Mouse (Mus musculus) lung, postnatal 0 days (tissue): ENCODE data around the gene Sh3glb1. TPM values are rescaled to one million over a fixed set of nuclear protein-coding genes. Genes with fewer than 3 reads are reported as not detected.

Experiments used
- ATAC-seq: fragments of 200-750 bp; cut with Nextera tagmentation; 2 replicates; pipeline ENCODE4 v1.8.0; 2017; ENCODE audit warnings: moderate library complexity
- DNase-seq: peaks from one replicate; pipeline ENCODE4 v3.0.0-alpha.2; 2016; ENCODE audit warnings: low spot score
- H3K27ac ChIP-seq: fragments of 300-500 bp; sonication (generic); 2 replicates; pipeline ENCODE4 v1.5.1; 2014; ENCODE audit warnings: antibody characterized with exemption, mild to moderate bottlenecking, low read length, mixed read lengths
- H3K27me3 ChIP-seq: fragments of 300-500 bp; sonication (generic); replicated peaks from 2 replicates; pipeline ENCODE4 v1.6.1; 2014; ENCODE audit warnings: low read length, mixed read lengths; ENCODE audit not compliant: insufficient read depth
- H3K36me3 ChIP-seq: fragments of 300-500 bp; sonication (generic); 2 replicates; pipeline ENCODE4 v1.6.1; 2014; ENCODE audit warnings: low read length, mixed read lengths; ENCODE audit not compliant: insufficient read depth
- H3K4me1 ChIP-seq: fragments of 300-500 bp; sonication (generic); 2 replicates; pipeline ENCODE4 v1.6.1; 2014; ENCODE audit warnings: antibody characterized with exemption, low read depth, low read length, mixed read lengths; ENCODE audit not compliant: insufficient read depth
- H3K4me2 ChIP-seq: fragments of 300-500 bp; sonication (generic); replicated peaks from 2 replicates; pipeline ENCODE4 v1.6.1; 2014; ENCODE audit warnings: low read depth, mild to moderate bottlenecking, low read length, moderate library complexity, mixed read lengths
- H3K4me3 ChIP-seq: fragments of 300-500 bp; sonication (generic); 2 replicates; pipeline ENCODE4 v1.5.1; 2014; ENCODE audit warnings: low read depth, low read length
- H3K9ac ChIP-seq: fragments of 300-500 bp; sonication (generic); replicated peaks from 2 replicates; pipeline ENCODE4 v1.6.1; 2014; ENCODE audit warnings: low read depth, mild to moderate bottlenecking
- H3K9me3 ChIP-seq: fragments of 300-500 bp; sonication (generic); 2 replicates; pipeline ENCODE4 v1.6.1; 2016; ENCODE audit warnings: low read length, mixed read lengths
- CTCF ChIP-seq: IDR thresholded peaks from 2 replicates; pipeline ENCODE4 v1.5.1; 2016; ENCODE audit warnings: antibody characterized with exemption, mild to moderate bottlenecking
- EP300 ChIP-seq: IDR thresholded peaks from 2 replicates; pipeline ENCODE4 v1.6.1; 2016; ENCODE audit warnings: antibody characterized with exemption, mild to moderate bottlenecking, control low read depth
- WGBS: fragments of 180-500 bp; shearing (Covaris S2); extraction: QIAGEN DNeasy Blood & Tissue Kit; methylation state at CpG from one replicate; pipeline ENCODE4 v1.1.7; 2014; 5-methylcytosine and 5-hydroxymethylcytosine counted together
- polyA plus RNA-seq: library from polyadenylated mRNA; unstranded; fragments of >200 nt; fragmentation: Nextera tagmentation; extraction: Ambion mirVana; gene quantifications from 2 replicates; pipeline ENCODE4 v1.2.1, GENCODE M21; 2015

Sh3glb1 gene
- polyA plus RNA-seq, 1 experiment from 2014 or later = 173 TPM

DNA sequence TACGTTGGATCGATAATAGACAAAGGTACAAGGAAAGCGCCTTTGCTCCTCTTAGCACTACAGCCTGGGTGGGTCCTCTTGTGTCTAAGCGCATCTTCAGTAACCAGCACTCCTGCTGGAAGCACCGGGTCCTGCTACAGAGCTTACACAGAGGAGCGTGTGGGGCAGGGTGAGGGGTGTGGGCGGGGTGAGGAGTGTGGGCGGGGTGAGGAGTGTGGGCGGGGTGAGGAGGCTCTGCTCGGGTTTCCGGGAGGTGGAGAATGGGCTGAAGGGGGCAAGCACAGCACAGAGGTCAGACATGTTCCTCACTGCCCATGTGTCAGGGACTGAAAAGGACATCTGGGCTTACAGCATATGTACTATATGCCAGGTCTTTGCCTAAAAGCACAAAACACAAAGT lies 30.9 kb downstream of the Sh3glb1 start:
- ATAC-seq = peak; percentile 83
- TF ChIP-seq EP300 (no peak), CTCF (peak; percentile 50)
- no peaks in the 10 kb centered on the region for H3K4me1 ChIP-seq
- H3K4me3 ChIP-seq = no peak overlapping the region
- 29% methylated on average over 11 of the region's 11 CpGs for WGBS
- H3K36me3 ChIP-seq = 0 out of 2 replicates have a peak, but pooled peaks cover 6% of the 10 kb centered on the region
- H3K4me2 ChIP-seq = no peak overlapping the region
- no peaks in the 10 kb centered on the region for H3K9me3 ChIP-seq
- H3K27ac ChIP-seq = no peak overlapping the region
- no peaks in the 10 kb centered on the region for H3K27me3 ChIP-seq
- DNase-seq = peak; percentile 65
- no peak overlapping the region for H3K9ac ChIP-seq

DNA sequence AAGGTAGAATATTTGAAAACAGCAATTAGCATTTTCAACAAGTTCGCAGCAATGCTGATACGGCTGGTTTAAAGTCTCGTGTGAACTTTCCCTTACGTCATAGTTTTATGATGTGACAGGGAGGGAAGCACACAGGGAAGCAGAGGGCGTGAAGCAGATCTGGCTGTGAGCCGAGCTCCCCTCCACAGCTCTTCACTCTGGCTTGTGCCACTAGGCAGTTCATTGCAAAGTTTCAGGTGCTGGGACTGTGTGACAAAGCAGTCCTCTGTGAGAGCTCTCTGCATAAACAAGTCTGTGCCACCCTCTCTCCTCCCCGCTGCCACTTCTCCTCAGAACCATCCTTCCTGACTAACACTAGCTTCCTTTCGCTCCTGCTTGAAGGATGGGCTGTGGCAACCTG lies 31.9 kb downstream of the Sh3glb1 start:
- Histone ChIP-seq H3K9me3 (no peaks in the 10 kb centered on the region), H3K27ac (no peak overlapping the region), H3K4me2 (no peak overlapping the region), H3K27me3 (no peaks in the 10 kb centered on the region), H3K4me1 (no peaks in the 10 kb centered on the region), H3K4me3 (no peak overlapping the region), H3K36me3 (0 out of 2 replicates have a peak, but pooled peaks cover 6% of the 10 kb centered on the region), H3K9ac (no peak overlapping the region)
- DNase-seq = peak; percentile 37
- ATAC-seq = peak; percentile 56
- WGBS = 60% methylated on average over 8 of the region's 8 CpGs
- TF ChIP-seq CTCF = no peak
- no peak for TF ChIP-seq EP300

DNA sequence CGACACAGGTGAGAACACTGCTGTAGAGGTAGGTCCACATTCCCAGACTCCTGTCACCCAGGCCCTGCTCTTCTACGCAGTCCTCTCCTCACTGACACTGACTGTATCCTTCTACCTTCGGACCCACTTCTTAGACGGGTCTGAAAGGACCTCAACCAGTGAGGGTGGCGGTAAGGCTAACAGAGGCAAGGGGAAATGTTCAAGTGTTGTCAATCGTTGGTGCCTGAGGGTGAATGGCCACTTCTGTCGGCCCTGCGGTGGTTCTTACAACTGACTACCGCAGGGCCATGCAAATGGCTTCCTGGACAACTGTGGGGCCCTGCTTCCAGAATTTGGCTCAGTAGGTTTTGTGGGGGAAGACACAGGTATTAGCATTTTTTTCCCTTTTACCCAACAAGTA lies 32.5 kb downstream of the Sh3glb1 start:
- Histone ChIP-seq H3K9ac (no peak overlapping the region), H3K4me2 (no peak overlapping the region), H3K4me3 (no peak overlapping the region), H3K4me1 (no peaks in the 10 kb centered on the region), H3K27ac (no peak overlapping the region), H3K9me3 (no peaks in the 10 kb centered on the region), H3K27me3 (no peaks in the 10 kb centered on the region), H3K36me3 (0 out of 2 replicates have a peak, but pooled peaks cover 6% of the 10 kb centered on the region)
- ATAC-seq = no peak
- WGBS = 79% methylated on average over 9 of the region's 9 CpGs
- no peak for TF ChIP-seq EP300
- no peak for TF ChIP-seq CTCF
- no peak for DNase-seq

DNA sequence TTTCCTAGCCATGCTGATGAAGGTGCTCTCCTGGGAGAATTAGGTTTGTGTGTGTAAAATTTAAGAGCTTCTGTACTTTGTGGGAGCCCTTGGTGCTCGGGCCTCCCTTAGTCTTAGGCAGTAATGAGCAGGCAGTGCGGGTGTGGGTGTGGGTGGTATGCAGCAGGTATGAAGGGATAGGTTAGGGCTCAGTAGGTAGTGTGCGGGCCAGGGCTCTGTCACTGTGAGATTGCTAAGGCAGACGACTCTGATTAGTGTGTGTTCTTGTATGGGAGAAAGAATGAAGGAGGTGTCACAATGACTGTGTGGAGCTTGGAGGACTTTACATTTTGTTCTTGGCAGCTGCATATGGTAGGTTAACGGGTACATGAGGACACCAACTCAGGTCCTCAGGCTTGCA lies 34.0 kb downstream of the Sh3glb1 start:
- 81% methylated on average over 5 of the region's 5 CpGs for WGBS
- TF ChIP-seq CTCF = no peak
- no peak for TF ChIP-seq EP300
- H3K9me3 ChIP-seq = no peaks in the 10 kb centered on the region
- no peaks in the 10 kb centered on the region for H3K4me1 ChIP-seq
- DNase-seq (no peak), ATAC-seq (no peak)
- no peak overlapping the region for H3K4me2 ChIP-seq
- no peak overlapping the region for H3K9ac ChIP-seq
- no peak overlapping the region for H3K27ac ChIP-seq
- 0 out of 2 replicates have a peak, but pooled peaks cover 6% of the 10 kb centered on the region for H3K36me3 ChIP-seq
- H3K27me3 ChIP-seq = no peaks in the 10 kb centered on the region
- no peak overlapping the region for H3K4me3 ChIP-seq

DNA sequence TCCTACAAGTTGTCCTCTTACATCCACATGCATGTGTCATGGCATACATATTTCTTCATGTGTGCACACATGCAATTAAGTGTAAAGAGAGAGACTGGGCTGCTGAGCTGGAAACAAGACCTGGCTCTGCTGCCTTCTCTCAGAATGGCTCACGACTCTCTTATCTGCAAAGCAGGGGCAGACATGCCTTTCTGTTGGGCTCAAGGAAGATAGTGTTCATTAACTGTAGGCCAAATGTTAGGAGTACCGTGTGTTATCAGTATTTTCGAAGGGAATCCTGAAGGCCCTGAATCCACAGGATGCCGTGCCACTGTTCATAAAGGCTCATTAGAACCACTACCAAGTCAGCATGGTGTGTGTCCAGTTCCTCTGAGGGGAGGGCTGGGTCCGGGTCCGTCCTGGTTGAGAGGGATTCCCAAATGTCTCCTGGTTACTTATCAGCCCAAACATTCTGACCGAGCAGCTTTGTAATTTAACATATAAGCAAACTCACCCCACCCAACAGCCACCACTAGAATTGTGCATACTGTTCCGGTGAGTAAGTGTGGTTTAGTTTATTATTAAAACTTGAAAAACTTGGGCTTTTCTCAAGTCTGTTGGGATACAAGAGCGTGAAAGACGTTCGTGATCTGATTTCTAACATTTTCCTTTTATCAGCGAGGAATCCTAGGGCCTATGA lies 36.9 kb downstream of the Sh3glb1 start:
- Histone ChIP-seq H3K4me3 (no peak overlapping the region), H3K36me3 (no peaks in the 10 kb centered on the region), H3K27me3 (no peaks in the 10 kb centered on the region), H3K9ac (no peak overlapping the region), H3K4me1 (no peaks in the 10 kb centered on the region), H3K4me2 (no peak overlapping the region), H3K9me3 (no peaks in the 10 kb centered on the region), H3K27ac (no peak overlapping the region)
- TF ChIP-seq CTCF (no peak), EP300 (no peak)
- no peak for ATAC-seq
- DNase-seq = no peak
- WGBS = 79% methylated on average over 12 of the region's 12 CpGs

DNA sequence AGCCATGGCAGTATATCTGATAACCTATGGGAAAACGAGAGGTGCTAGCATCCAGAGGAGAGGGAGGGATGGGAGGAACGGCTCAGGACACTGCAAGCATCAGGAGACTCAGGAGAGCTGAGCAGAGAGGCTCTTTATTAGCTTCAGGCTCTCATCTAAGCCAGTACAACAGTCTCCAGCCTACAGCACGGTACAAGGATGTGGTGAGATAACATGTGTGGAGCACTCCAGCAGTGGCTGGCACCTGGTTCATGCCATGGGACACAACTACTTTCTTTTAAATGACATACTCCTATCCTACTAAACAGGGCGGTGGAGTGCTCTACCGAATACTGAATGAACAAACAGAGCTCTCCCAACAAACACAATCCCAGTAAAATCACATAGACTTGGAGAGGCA lies 38.6 kb downstream of the Sh3glb1 start:
- Histone ChIP-seq H3K4me3 (no peak overlapping the region), H3K9me3 (no peaks in the 10 kb centered on the region), H3K4me2 (no peak overlapping the region), H3K9ac (no peak overlapping the region), H3K36me3 (no peaks in the 10 kb centered on the region), H3K27me3 (no peaks in the 10 kb centered on the region), H3K4me1 (no peaks in the 10 kb centered on the region), H3K27ac (no peak overlapping the region)
- TF ChIP-seq EP300 (no peak), CTCF (no peak)
- WGBS = 65% methylated on average over 5 of the region's 5 CpGs
- ATAC-seq = no peak
- DNase-seq = no peak
